Mouse (Mus musculus): ENCODE measurements at regions not wholly inside any gene's neighbourhood (a gene's known extent, or its start where the extent isn't known, plus 50 kb on each side); places are given as distances from the start of the nearest gene placed in this dataset.
"Not testable (repeated sequence)": the region's sequence is repeated elsewhere in the genome, so short reads cannot be mapped to it uniquely, and the experiment has no call there.

- no peak for DNase-seq
Measured at GRCm38 (mm10) chr10:111637084-111637735, 131.1 kb downstream of the Phlda1 start.

GRCm38 (mm10) chr10:111639866-111640265 is 133.8 kb downstream of the Phlda1 start:
- peak; percentile 26 for DNase-seq

- no peak for DNase-seq
Measured at GRCm38 (mm10) chr10:111642683-111643082, 136.6 kb downstream of the Phlda1 start.

DNA sequence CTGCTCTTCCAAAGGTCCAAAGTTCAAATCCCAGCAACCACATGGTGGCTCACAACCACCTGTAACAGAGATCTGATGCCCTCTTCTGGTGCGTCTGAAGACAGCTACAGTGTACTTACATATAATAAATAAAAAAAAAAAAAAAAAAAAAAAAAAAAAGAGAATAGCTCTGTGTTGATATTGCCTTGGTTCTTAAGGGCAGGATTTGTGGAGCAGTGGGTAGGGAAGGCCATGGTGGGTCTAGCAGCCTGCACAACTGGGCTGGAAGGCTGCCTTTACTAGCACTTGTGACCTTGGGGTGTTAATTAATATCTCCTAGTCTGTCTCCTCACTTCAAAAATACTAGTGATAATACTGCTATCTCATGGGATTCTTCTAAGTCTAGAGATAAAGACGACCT is 147.7 kb downstream of the Phlda1 start:
- DNase-seq, result not testable (repeated sequence)

DNA sequence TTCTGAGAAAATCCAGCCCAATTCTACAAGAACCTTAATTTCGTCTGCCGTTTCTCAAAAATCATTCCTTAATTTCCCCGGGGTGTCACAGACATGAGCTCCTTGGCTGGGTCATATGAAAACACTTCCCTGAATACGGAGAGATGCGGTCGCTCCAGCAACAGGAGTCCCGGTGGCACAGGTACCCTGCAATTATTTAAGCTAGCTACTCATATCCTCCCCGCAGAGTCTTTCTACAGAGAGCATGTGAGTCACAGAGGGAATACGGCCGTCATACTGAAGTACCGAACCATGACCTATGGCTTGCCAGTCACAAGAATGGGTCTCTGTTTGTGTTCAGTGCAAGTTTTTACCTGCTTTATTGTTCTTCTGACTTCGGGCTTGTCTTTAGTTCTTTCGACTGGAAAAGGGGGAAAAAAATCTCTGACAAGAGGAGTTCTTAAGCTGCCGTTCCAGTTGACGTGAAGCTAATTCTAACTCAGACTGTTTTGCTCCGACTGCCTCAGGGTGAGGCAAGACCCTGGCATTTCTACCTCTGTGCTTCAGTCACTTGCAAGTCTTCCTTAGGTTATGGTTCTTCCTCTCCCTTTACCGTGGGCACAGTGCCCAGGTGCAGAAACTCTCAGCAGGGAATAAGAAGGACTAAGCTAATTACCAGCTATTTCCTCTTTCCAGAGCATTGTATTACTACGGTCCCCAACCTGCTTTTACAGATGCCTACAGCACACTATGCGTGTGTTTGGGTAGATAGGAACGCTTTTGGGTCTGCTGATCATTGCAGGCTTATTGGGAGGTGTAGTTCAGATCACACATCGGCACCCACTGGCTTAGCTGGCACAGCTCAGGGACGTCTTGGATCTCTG is 148.5 kb downstream of the Phlda1 start:
- no peak for DNase-seq

DNA sequence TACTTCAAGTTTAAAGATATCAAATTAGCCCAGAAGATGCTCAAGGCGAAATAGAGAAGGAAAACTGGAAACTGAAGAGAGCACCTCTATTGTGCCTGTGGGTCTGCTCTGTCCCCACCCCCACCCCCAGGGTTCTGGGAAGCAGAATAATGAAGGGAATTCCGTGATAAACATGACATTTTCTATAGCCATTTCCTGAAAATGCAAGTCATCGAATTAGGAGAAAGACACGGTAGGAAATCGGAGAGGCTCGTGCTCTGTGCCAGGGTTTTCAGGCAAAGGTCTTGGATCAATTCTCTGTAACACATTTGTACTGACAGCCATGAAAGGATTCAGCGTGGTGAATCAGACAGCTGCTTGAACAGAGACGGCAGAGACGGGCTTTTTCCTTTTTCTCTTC is 152.7 kb downstream of the Phlda1 start:
- no peak for DNase-seq

GRCm38 (mm10) chr10:111662665-111663064 is 156.6 kb downstream of the Phlda1 start:
- no peak for DNase-seq

DNA sequence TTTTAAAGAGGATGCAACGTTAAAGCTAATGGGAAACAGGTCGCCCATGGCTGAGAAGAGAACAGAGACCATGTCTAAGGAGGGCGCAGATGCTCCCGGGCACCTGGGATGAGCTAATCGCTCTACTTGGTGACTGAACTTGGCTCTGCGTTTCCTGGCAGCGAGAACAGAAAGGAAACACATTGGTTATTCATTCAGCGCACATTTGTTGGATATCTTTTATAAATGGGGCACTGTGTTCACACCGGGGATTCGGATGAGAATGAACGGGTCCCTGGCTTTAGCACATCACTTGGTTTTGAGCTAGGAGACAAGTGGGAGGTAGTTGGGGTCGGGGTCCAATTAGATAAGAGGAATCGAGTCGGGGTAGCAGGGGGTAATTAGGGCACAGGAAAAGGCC is 159.7 kb downstream of the Phlda1 start:
- no peak for DNase-seq

GRCm38 (mm10) chr10:111666963-111667362 is 160.9 kb downstream of the Phlda1 start:
- no peak for DNase-seq

GRCm38 (mm10) chr10:111668639-111669038 is 162.6 kb downstream of the Phlda1 start:
- DNase-seq, result no peak

DNA sequence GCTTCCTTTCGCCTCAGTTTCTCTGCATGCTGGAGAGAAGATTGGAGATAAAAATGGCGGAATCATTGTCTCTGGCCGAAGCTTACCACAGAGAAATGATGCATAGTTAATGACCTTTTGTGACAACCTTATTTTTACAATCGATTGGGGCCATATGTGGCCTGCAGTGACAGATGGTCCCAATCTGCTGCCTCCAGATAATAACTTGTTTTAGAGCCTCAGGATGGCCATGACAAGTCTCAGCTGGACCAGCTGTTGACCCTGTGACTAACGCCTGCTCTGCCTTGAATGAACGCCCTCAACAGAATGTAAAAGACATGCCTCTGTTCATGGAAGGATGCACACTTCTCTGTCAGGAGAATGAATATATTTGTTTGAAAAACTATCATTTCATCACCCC is 163.6 kb downstream of the Phlda1 start:
- DNase-seq, result peak; percentile 62

DNA sequence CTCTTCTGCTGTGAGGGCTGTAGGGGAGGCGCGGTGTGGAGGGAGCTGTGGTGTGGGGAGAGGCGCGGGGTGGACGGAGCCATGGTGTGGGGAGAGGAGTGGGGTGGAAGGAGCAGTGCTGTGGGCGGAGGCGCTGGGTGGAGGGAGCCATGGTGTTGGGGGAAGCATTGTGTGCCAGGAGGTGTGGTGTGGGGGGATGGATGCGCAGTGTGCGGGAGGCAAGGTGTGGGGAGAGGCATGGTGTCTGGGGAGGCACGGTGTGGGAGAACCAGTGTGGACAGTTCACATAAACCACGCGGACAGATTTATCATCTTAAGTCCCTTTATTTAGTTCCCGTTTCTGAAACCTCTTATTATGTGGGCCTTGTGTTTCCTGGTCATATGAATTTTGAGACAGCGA is 164.6 kb downstream of the Phlda1 start:
- no peak for DNase-seq

DNA sequence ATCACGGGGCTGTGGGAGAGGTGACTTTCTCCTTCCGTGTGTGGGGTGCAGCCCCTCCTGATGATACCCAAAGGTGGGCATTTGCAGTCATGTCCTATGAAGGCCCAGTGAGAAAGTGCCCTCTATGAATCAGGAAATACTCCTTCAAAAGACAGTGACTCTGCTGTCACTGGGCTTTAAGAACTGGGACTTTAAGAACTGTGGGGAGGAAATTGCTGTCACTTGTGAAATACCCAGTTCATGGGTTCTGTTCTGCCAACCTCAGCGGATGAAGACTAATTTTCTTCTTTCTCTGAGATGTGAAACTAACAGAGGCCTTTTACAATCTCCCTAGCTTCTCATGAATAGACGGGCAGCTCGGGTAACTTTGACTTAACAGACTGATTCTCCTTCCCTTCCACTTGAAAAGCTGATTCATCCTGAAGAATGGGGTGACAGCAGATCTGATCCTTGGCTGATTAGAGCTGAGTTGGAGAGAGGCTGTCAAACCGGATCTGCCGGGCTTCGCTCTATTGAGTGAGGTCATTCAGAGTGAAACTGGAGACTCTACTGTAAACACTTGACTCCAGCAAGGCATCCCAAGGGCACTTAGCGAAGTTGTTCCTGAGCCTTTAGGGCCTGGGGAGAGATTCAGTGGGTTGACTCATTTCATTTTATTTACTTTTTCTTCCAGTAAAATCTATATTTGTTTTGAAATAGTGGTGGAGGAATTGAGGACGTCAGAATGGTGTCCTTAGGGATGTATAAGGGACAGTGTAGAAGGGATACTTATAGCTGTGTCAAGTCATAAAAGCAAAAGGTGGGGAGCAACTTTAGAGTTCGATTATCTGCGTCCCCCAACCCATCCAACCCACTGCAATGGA is 166.6 kb downstream of the Phlda1 start:
- DNase-seq, result peak; percentile 92

DNA sequence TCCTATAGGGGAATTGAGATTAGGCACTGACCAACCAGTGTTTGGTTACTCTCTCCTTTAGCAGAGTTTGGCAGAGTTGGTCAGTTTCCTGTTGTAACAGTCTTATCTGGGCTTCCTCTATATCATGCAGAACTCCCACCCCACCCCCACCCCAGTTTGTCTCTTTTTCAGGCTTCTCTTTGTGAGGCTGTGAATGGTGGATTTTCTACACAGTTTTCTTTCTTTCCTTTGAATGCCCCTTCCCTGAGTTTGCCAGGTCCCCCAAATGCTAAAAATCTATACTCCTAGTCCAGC is 167.2 kb downstream of the Phlda1 start:
- DNase-seq, result no peak

DNA sequence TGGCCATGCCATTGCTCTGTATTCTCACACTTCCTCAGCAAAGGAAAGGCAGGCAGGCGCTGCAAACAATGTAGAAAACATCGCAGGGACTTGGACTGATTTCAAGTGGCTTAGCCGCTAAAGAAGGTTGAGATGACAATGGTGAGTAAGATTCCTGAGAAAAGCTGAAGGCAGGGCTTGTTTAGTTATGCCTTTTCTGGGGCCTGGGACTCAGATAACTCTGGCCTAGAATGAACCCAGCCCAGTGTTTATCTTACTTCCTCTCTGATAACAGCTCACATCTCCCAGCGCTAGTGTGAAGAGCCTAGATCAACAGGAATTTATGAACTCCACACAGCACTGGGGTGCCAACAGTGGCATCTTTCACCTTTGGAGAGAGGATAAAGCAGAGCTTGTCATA is 170.2 kb downstream of the Phlda1 start:
- DNase-seq, result peak; percentile 56

DNA sequence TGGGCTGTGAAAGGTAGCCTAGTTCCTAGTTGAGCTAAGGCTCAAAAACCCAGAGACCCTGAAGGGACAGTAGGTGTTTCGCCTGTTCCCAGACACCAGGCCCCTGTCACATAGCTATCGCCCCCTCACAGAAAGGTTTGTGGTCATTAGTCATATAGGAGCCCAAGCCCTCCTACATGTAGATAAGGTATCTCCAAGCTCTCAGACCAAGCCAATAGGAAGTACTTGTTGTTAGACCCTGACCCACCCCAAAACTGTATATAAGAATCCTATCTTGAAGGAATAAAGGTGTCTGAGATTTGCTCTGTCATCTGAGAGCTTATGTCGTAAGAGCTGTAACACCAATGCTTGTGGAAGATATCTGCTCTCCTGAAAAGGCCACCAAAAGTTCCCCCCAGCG is 174.8 kb downstream of the Phlda1 start:
- no peak for DNase-seq

DNA sequence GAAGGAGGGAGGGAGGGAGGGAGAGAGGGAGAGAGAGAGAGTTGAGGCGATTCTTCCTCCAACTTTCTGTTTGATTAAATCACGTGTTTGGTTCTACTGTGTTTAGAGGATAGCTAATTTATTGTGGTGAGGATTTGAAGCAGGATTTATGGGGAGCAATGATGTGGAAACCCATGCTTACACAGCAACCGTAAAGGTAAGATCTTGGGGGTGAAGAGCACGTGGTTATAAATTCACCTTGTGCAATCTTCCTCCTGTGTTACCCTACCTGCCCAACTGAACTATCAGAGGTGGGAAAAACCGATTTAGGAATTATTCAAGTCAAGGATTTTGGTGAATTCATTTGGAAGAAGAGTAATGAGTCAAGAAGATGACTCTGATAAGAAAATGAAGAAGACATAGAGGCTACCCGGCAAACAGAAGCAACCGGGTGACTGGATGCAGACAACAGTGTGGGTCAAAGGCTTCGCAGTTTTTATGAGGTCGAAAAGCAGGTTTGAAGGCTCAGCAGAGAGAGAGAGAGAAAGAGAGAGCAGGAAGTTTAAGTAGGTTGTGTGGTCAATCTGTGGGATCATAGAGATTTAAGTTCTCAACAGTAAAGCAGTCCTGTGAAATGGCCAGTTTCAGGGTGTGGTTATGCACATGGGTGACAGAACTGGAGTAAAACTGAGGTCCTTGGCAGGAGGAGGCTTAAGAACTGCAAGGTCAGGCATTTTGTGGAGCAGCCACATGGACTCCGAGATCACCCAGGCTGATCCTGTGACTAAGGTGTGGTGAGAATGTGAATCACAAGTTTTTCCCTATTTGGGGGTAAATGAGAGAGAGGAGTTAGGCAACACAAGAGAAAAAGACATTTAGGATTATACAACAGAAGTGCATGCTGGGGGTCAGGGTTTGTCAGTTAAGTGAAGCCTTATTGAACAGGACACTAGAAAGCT is 178.6 kb downstream of the Phlda1 start:
- no peak for DNase-seq

GRCm38 (mm10) chr10:111686585-111686984 is 180.5 kb downstream of the Phlda1 start:
- DNase-seq, result no peak

GRCm38 (mm10) chr10:111689587-111689986 is 183.5 kb downstream of the Phlda1 start:
- peak; percentile 81 for DNase-seq

- no peak for DNase-seq
Measured at GRCm38 (mm10) chr10:111693762-111694161, 187.7 kb downstream of the Phlda1 start.

GRCm38 (mm10) chr10:111694227-111695200 is 188.4 kb downstream of the Phlda1 start:
- DNase-seq, result no peak

Data from lung, postnatal 36 days (tissue).